Mouse (Mus musculus): ENCODE measurements around the gene Irf2bp2. TPM values are rescaled to one million over a fixed set of nuclear protein-coding genes. Genes with fewer than 3 reads are reported as not detected.

Irf2bp2 gene
- polyA plus RNA-seq, 1 experiment: 81.2 TPM

GRCm38 (mm10) chr8:126583534-126583933 lies 10.3 kb downstream of the Irf2bp2 start:
- TF ChIP-seq CTCF (IDR thresholded peaks at IDR 0.05; ENCODE audit: insufficient read depth, low read length): no peak
- no peak for TF ChIP-seq POLR2A (IDR thresholded peaks at IDR 0.05; ENCODE audit: borderline replicate concordance, extremely low read depth, low read depth, low read length)
- peaks cover 34% of the 10 kb centered on the region for H3K4me1 ChIP-seq (ENCODE audit: control insufficient read depth, insufficient read depth, low read length)
- H3K4me3 ChIP-seq (replicated peaks; ENCODE audit: extremely low read depth, low read depth, low read length): no peak overlapping the region
- 6% methylated on average over 13 of the region's 13 CpGs for WGBS
- peak; percentile 52 for DNase-seq

- TF ChIP-seq POLR2A (IDR thresholded peaks at IDR 0.05; ENCODE audit: borderline replicate concordance, extremely low read depth, low read depth, low read length) (no peak), CTCF (IDR thresholded peaks at IDR 0.05; ENCODE audit: insufficient read depth, low read length) (no peak)
- WGBS: 51% methylated on average over 2 of the region's 2 CpGs
- peak; percentile 42 for DNase-seq
- H3K4me3 ChIP-seq (replicated peaks; ENCODE audit: extremely low read depth, low read depth, low read length): no peak overlapping the region
- peaks cover 34% of the 10 kb centered on the region for H3K4me1 ChIP-seq (ENCODE audit: control insufficient read depth, insufficient read depth, low read length)
Measured at GRCm38 (mm10) chr8:126583018-126583417, 10.8 kb downstream of the Irf2bp2 start.

GRCm38 (mm10) chr8:126582509-126582908 lies 11.3 kb downstream of the Irf2bp2 start:
- 34% methylated on average over 6 of the region's 6 CpGs for WGBS
- Histone ChIP-seq H3K4me3 (replicated peaks; ENCODE audit: extremely low read depth, low read depth, low read length) (no peak overlapping the region), H3K4me1 (ENCODE audit: control insufficient read depth, insufficient read depth, low read length) (peaks cover 31% of the 10 kb centered on the region)
- TF ChIP-seq POLR2A (IDR thresholded peaks at IDR 0.05; ENCODE audit: borderline replicate concordance, extremely low read depth, low read depth, low read length) (no peak), CTCF (IDR thresholded peaks at IDR 0.05; ENCODE audit: insufficient read depth, low read length) (peak; percentile 87)
- peak; percentile 82 for DNase-seq

- DNase-seq: no peak
- peaks cover 26% of the 10 kb centered on the region for H3K4me1 ChIP-seq (ENCODE audit: control insufficient read depth, insufficient read depth, low read length)
- 87% methylated on average over 6 of the region's 6 CpGs for WGBS
- no peak overlapping the region for H3K4me3 ChIP-seq (replicated peaks; ENCODE audit: extremely low read depth, low read depth, low read length)
- no peak for TF ChIP-seq POLR2A (IDR thresholded peaks at IDR 0.05; ENCODE audit: borderline replicate concordance, extremely low read depth, low read depth, low read length)
- TF ChIP-seq CTCF (IDR thresholded peaks at IDR 0.05; ENCODE audit: insufficient read depth, low read length): no peak
Measured at GRCm38 (mm10) chr8:126581662-126582061, 12.1 kb downstream of the Irf2bp2 start.

- H3K4me1 ChIP-seq (ENCODE audit: control insufficient read depth, insufficient read depth, low read length): peaks cover 24% of the 10 kb centered on the region
- no peak for DNase-seq
- no peak for TF ChIP-seq CTCF (IDR thresholded peaks at IDR 0.05; ENCODE audit: insufficient read depth, low read length)
- no peak for TF ChIP-seq POLR2A (IDR thresholded peaks at IDR 0.05; ENCODE audit: borderline replicate concordance, extremely low read depth, low read depth, low read length)
- no peak overlapping the region for H3K4me3 ChIP-seq (replicated peaks; ENCODE audit: extremely low read depth, low read depth, low read length)
- 86% methylated on average over 4 of the region's 4 CpGs for WGBS
Measured at GRCm38 (mm10) chr8:126580826-126581225, 13.0 kb downstream of the Irf2bp2 start.

- no peak for DNase-seq
- Histone ChIP-seq H3K4me3 (replicated peaks; ENCODE audit: extremely low read depth, low read depth, low read length) (no peak overlapping the region), H3K4me1 (ENCODE audit: control insufficient read depth, insufficient read depth, low read length) (peaks cover 17% of the 10 kb centered on the region)
- 94% methylated on average over 1 of the region's 1 CpGs for WGBS
- TF ChIP-seq POLR2A (IDR thresholded peaks at IDR 0.05; ENCODE audit: borderline replicate concordance, extremely low read depth, low read depth, low read length) (no peak), CTCF (IDR thresholded peaks at IDR 0.05; ENCODE audit: insufficient read depth, low read length) (0 out of 2 replicates have a peak, but pooled peaks have one; percentile 9)
Measured at GRCm38 (mm10) chr8:126580086-126580485, 13.7 kb downstream of the Irf2bp2 start.

- peaks cover 10% of the 10 kb centered on the region for H3K4me1 ChIP-seq (ENCODE audit: control insufficient read depth, insufficient read depth, low read length)
- 85% methylated on average over 3 of the region's 3 CpGs for WGBS
Measured at GRCm38 (mm10) chr8:126578641-126579040, 15.1 kb downstream of the Irf2bp2 start.

GRCm38 (mm10) chr8:126576919-126577318 lies 16.9 kb downstream of the Irf2bp2 start:
- WGBS: 86% methylated on average over 8 of the region's 8 CpGs
- DNase-seq: no peak
- no peak for TF ChIP-seq POLR2A (IDR thresholded peaks at IDR 0.05; ENCODE audit: borderline replicate concordance, extremely low read depth, low read depth, low read length)
- TF ChIP-seq CTCF (IDR thresholded peaks at IDR 0.05; ENCODE audit: insufficient read depth, low read length): no peak
- no peaks in the 10 kb centered on the region for H3K4me1 ChIP-seq (ENCODE audit: control insufficient read depth, insufficient read depth, low read length)
- no peak overlapping the region for H3K4me3 ChIP-seq (replicated peaks; ENCODE audit: extremely low read depth, low read depth, low read length)

More at GRCm38 (mm10) chr8:126578641-126579040, 15.1 kb downstream of the Irf2bp2 start:
- no peak overlapping the region for H3K4me3 ChIP-seq (replicated peaks; ENCODE audit: extremely low read depth, low read depth, low read length)
- DNase-seq: no peak
- no peak for TF ChIP-seq POLR2A (IDR thresholded peaks at IDR 0.05; ENCODE audit: borderline replicate concordance, extremely low read depth, low read depth, low read length)
- TF ChIP-seq CTCF (IDR thresholded peaks at IDR 0.05; ENCODE audit: insufficient read depth, low read length): no peak

- TF ChIP-seq POLR2A (IDR thresholded peaks at IDR 0.05; ENCODE audit: borderline replicate concordance, extremely low read depth, low read depth, low read length): no peak
- no peak for TF ChIP-seq CTCF (IDR thresholded peaks at IDR 0.05; ENCODE audit: insufficient read depth, low read length)
- H3K4me1 ChIP-seq (ENCODE audit: control insufficient read depth, insufficient read depth, low read length): no peaks in the 10 kb centered on the region
- DNase-seq: no peak
Measured at GRCm38 (mm10) chr8:126576086-126576485, 17.7 kb downstream of the Irf2bp2 start.

GRCm38 (mm10) chr8:126574882-126575637 lies 18.7 kb downstream of the Irf2bp2 start:
- Histone ChIP-seq H3K4me1 (ENCODE audit: control insufficient read depth, insufficient read depth, low read length) (peaks cover 2% of the 10 kb centered on the region; the same call in 1 of the 2 replicates), H3K4me3 (replicated peaks; ENCODE audit: extremely low read depth, low read depth, low read length) (no peak overlapping the region)
- DNase-seq: no peak
- TF ChIP-seq POLR2A (IDR thresholded peaks at IDR 0.05; ENCODE audit: borderline replicate concordance, extremely low read depth, low read depth, low read length): no peak
- no peak for TF ChIP-seq CTCF (IDR thresholded peaks at IDR 0.05; ENCODE audit: insufficient read depth, low read length)
- WGBS: 76% methylated on average over 16 of the region's 16 CpGs

More at GRCm38 (mm10) chr8:126576086-126576485, 17.7 kb downstream of the Irf2bp2 start:
- no peak overlapping the region for H3K4me3 ChIP-seq (replicated peaks; ENCODE audit: extremely low read depth, low read depth, low read length)
